13 mouse cellular contexts compared by ENCODE assay signal in genomic region chrX:99481677-99482338, GRCm38 (mm10). TPM values are rescaled to one million over a fixed set of nuclear protein-coding genes. Genes with fewer than 3 reads are reported as not detected.
DNase-seq lines count a peak whose midpoint lies in the region; ATAC-seq and TF ChIP-seq lines count a peak whose summit lies in the region.
"Had no signal": no experiment of that assay in that cellular context is flagged by ENCODE, and none has a peak within 500 bp of the region (broad histone marks: within the 10 kb centered on the region; RNA-seq: fewer than 3 reads in every experiment).

No protein-coding gene starts in this region.

- peak; percentile 71; the same call in 1 of the 2 replicates for ATAC-seq in kidney, postnatal 0 days (replicated peaks; ENCODE audit: low FRiP score, low read depth)
- peak; percentile 95 for ATAC-seq in forebrain, embryonic 14.5 days
- ATAC-seq in midbrain, embryonic 13.5 days = peak; percentile 93
- no peak for ATAC-seq in inflammation-experienced regulatory T-cells, adult 6 months

- H3K4me1 ChIP-seq in kidney, postnatal 0 days (replicated peaks; ENCODE audit: insufficient read depth, low read length) = no peaks in the 10 kb centered on the region
- H3K4me1 ChIP-seq in forebrain, embryonic 14.5 days (ENCODE audit: control insufficient read depth, insufficient read depth, low read length) = peaks cover 10% of the 10 kb centered on the region; the same call in 1 of the 2 replicates
- peaks cover 29% of the 10 kb centered on the region for H3K4me1 ChIP-seq in midbrain, embryonic 13.5 days (replicated peaks)
- H3K4me1 ChIP-seq: embryonic facial prominence, embryonic 13.5 days; liver, embryonic 15.5 days; stomach, embryonic 15.5 days had no signal

- H3K9ac ChIP-seq in kidney, postnatal 0 days (ENCODE audit: low read depth, low read length) = no peak overlapping the region
- no peak overlapping the region for H3K9ac ChIP-seq in forebrain, embryonic 14.5 days (ENCODE audit: low read length)
- no peak overlapping the region for H3K9ac ChIP-seq in midbrain, embryonic 13.5 days (replicated peaks)
- H3K9ac ChIP-seq: embryonic facial prominence, embryonic 13.5 days; liver, embryonic 15.5 days; stomach, embryonic 15.5 days had no signal

- TF ChIP-seq CTCF in kidney, postnatal 0 days (IDR thresholded peaks at IDR 0.05; ENCODE audit: low read depth) = no peak

- H3K27me3 ChIP-seq in kidney, postnatal 0 days (ENCODE audit: insufficient read depth, low read length) = no peaks in the 10 kb centered on the region
- H3K27me3 ChIP-seq in forebrain, embryonic 14.5 days (replicated peaks; ENCODE audit: control insufficient read depth, insufficient read depth, low read length) = no peaks in the 10 kb centered on the region; the same call in 1 of the 2 replicates
- peaks cover 55% of the 10 kb centered on the region for H3K27me3 ChIP-seq in midbrain, embryonic 13.5 days

- H3K9me3 ChIP-seq in kidney, postnatal 0 days (replicated peaks; ENCODE audit: low read length) = no peaks in the 10 kb centered on the region
- H3K9me3 ChIP-seq in forebrain, embryonic 14.5 days (replicated peaks; ENCODE audit: control insufficient read depth, low read length) = no peaks in the 10 kb centered on the region
- no peaks in the 10 kb centered on the region for H3K9me3 ChIP-seq in midbrain, embryonic 13.5 days
- H3K9me3 ChIP-seq: embryonic facial prominence, embryonic 13.5 days; liver, embryonic 15.5 days; stomach, embryonic 15.5 days had no signal

- peak; percentile 69 for DNase-seq in kidney, postnatal 0 days (ENCODE audit: low spot score)
- no peak for DNase-seq in kidney, adult 18-20 months
- DNase-seq in R1 (ENCODE audit: low read depth, low spot score) = peak; percentile 49
- peak; percentile 93 for DNase-seq in forebrain, embryonic 14.5 days (ENCODE audit: low spot score)
- DNase-seq in testis, postnatal 10 days (ENCODE audit: low spot score) = no peak
- no peak for DNase-seq in B cell, adult 2 months
- DNase-seq: adrenal gland, postnatal 14 days; kidney, postnatal 25 days had no signal

- H3K4me2 ChIP-seq in kidney, postnatal 0 days (ENCODE audit: low read length) = no peak overlapping the region
- H3K4me2 ChIP-seq in forebrain, embryonic 14.5 days (ENCODE audit: low read length) = peak overlapping the region; percentile 30
- peak overlapping the region; percentile 23; the same call in 1 of the 2 replicates for H3K4me2 ChIP-seq in midbrain, embryonic 13.5 days (replicated peaks)
- H3K4me2 ChIP-seq: embryonic facial prominence, embryonic 13.5 days; liver, embryonic 15.5 days; stomach, embryonic 15.5 days had no signal

- no peaks in the 10 kb centered on the region for H3K36me3 ChIP-seq in kidney, postnatal 0 days (ENCODE audit: insufficient read depth, low read length)
- H3K36me3 ChIP-seq in forebrain, embryonic 14.5 days (ENCODE audit: control insufficient read depth, insufficient read depth, low read length) = no peaks in the 10 kb centered on the region
- no peaks in the 10 kb centered on the region for H3K36me3 ChIP-seq in midbrain, embryonic 13.5 days
- H3K36me3 ChIP-seq: embryonic facial prominence, embryonic 13.5 days; liver, embryonic 15.5 days; stomach, embryonic 15.5 days had no signal

- H3K4me3 ChIP-seq in kidney, postnatal 0 days (replicated peaks; ENCODE audit: low read depth, low read length) = no peak overlapping the region
- H3K4me3 ChIP-seq in forebrain, embryonic 14.5 days (ENCODE audit: low read depth, low read length) = no peak overlapping the region
- H3K4me3 ChIP-seq in midbrain, embryonic 13.5 days (replicated peaks) = no peak overlapping the region
- H3K4me3 ChIP-seq: embryonic facial prominence, embryonic 13.5 days; liver, embryonic 15.5 days; stomach, embryonic 15.5 days had no signal

- no peak overlapping the region for H3K27ac ChIP-seq in kidney, postnatal 0 days
- H3K27ac ChIP-seq in forebrain, embryonic 14.5 days (ENCODE audit: low read depth, low read length) = peak overlapping the region; percentile 86
- peak overlapping the region; percentile 86 for H3K27ac ChIP-seq in midbrain, embryonic 13.5 days
- H3K27ac ChIP-seq: embryonic facial prominence, embryonic 13.5 days; liver, embryonic 15.5 days; stomach, embryonic 15.5 days had no signal

- WGBS in kidney, postnatal 0 days = 48% methylated on average over 12 of the region's 12 CpGs
- WGBS in forebrain, embryonic 14.5 days = 35% methylated on average over 11 of the region's 12 CpGs
- WGBS in midbrain, embryonic 13.5 days = 45% methylated on average over 11 of the region's 12 CpGs

RNA-seq across cellular contexts. Expression of gene Pja1, which starts 10.7 kb away (rescaled TPM):
- 158 and 162 TPM in 2 replicates for polyA plus RNA-seq in kidney, postnatal 0 days (2015; fragmentation: Nextera tagmentation; extraction: Ambion mirVana)
- 328 and 377 TPM in 2 replicates for polyA plus RNA-seq in forebrain, embryonic 14.5 days (2014; fragmentation: Nextera tagmentation; extraction: Ambion mirVana)
- polyA plus RNA-seq in midbrain, embryonic 13.5 days (2015; fragmentation: Nextera tagmentation; extraction: Ambion mirVana) = 322 and 354 TPM in 2 replicates
- 10 to 100 TPM; 48.3 to 59.8 (median 54.2) TPM for polyA plus RNA-seq in inflammation-experienced regulatory T-cells, adult 6 months (2017; shearing (Covaris generic))

Comparison
In these comparisons a context has a peak if more than half of its experiments do, and no peak if none do; other contexts are left out.
1. DNase-seq: peak in kidney, postnatal 0 days (single experiment), R1 (single experiment) and forebrain, embryonic 14.5 days (single experiment); none in kidney, adult 18-20 months (single experiment), testis, postnatal 10 days (single experiment) and B cell, adult 2 months (0 of 2).